In genomic region chr12:113227970-113228593, GRCm38 (mm10) we compare ENCODE assay signal across 31 mouse cellular contexts. TPM values are rescaled to one million over a fixed set of nuclear protein-coding genes. Genes with fewer than 3 reads are reported as not detected.
DNase-seq lines count a peak whose midpoint lies in the region; ATAC-seq and TF ChIP-seq lines count a peak whose summit lies in the region.
"Had no signal": no experiment of that assay in that cellular context is flagged by ENCODE, and none has a peak within 500 bp of the region (broad histone marks: within the 10 kb centered on the region; RNA-seq: fewer than 3 reads in every experiment).

No protein-coding gene starts in this region.

- no peak for ATAC-seq in lung, postnatal 0 days
- ATAC-seq in intestine, postnatal 0 days, result no peak
- ATAC-seq: forebrain, postnatal 0 days; inflammation-experienced regulatory T-cells, adult 6 months; midbrain, embryonic 15.5 days had no signal

- no peak overlapping the region for H3K4me2 ChIP-seq in lung, postnatal 0 days (replicated peaks; ENCODE audit: low read depth, low read length)
- H3K4me2 ChIP-seq in intestine, postnatal 0 days (replicated peaks; ENCODE audit: low read depth), result no peak overlapping the region
- H3K4me2 ChIP-seq: forebrain, embryonic 12.5 days; heart, embryonic 13.5 days; hindbrain, embryonic 14.5 days; limb, embryonic 15.5 days; lung, embryonic 14.5 days; midbrain, embryonic 15.5 days; neural tube, embryonic 15.5 days had no signal

- H3K9me3 ChIP-seq in lung, postnatal 0 days (ENCODE audit: low read length), result no peaks in the 10 kb centered on the region
- H3K9me3 ChIP-seq in intestine, postnatal 0 days (ENCODE audit: control insufficient read depth), result no peaks in the 10 kb centered on the region
- H3K9me3 ChIP-seq: forebrain, embryonic 12.5 days; heart, embryonic 13.5 days; limb, embryonic 15.5 days; midbrain, embryonic 15.5 days; neural tube, embryonic 15.5 days had no signal

- H3K9ac ChIP-seq in lung, postnatal 0 days (replicated peaks; ENCODE audit: low read depth), result no peak overlapping the region
- no peak overlapping the region for H3K9ac ChIP-seq in intestine, postnatal 0 days (ENCODE audit: low read depth, low read length)
- H3K9ac ChIP-seq: forebrain, embryonic 12.5 days; forebrain, postnatal 0 days; heart, embryonic 13.5 days; hindbrain, embryonic 14.5 days; limb, embryonic 15.5 days; liver, embryonic 14.5 days; lung, embryonic 14.5 days; midbrain, embryonic 15.5 days; neural tube, embryonic 15.5 days had no signal

- H3K27me3 ChIP-seq in lung, postnatal 0 days (replicated peaks; ENCODE audit: insufficient read depth, low read length), result no peaks in the 10 kb centered on the region
- no peaks in the 10 kb centered on the region for H3K27me3 ChIP-seq in intestine, postnatal 0 days (replicated peaks; ENCODE audit: control insufficient read depth, insufficient read depth, low read length)
- H3K27me3 ChIP-seq: forebrain, embryonic 12.5 days; heart, embryonic 13.5 days; limb, embryonic 15.5 days; midbrain, embryonic 15.5 days; neural tube, embryonic 15.5 days had no signal

- no peak overlapping the region for H3K27ac ChIP-seq in lung, postnatal 0 days (ENCODE audit: low read length)
- H3K27ac ChIP-seq in bone marrow, adult 2 months (ENCODE audit: control insufficient read depth, insufficient read depth, low read depth, low read length, poor library complexity), result peak overlapping the region; percentile 93
- H3K27ac ChIP-seq in intestine, postnatal 0 days (ENCODE audit: low read depth, low read length), result no peak overlapping the region
- H3K27ac ChIP-seq: forebrain, embryonic 12.5 days; heart, embryonic 13.5 days; hindbrain, embryonic 14.5 days; limb, embryonic 15.5 days; liver, embryonic 14.5 days; macrophage; midbrain, embryonic 15.5 days; neural tube, embryonic 15.5 days had no signal

- H3K36me3 ChIP-seq in lung, postnatal 0 days (ENCODE audit: insufficient read depth, low read length), result no peaks in the 10 kb centered on the region
- H3K36me3 ChIP-seq in intestine, postnatal 0 days (ENCODE audit: control insufficient read depth, insufficient read depth), result no peaks in the 10 kb centered on the region
- H3K36me3 ChIP-seq: forebrain, embryonic 12.5 days; heart, embryonic 13.5 days; limb, embryonic 15.5 days; midbrain, embryonic 15.5 days; neural tube, embryonic 15.5 days had no signal

- TF ChIP-seq CTCF in lung, postnatal 0 days (IDR thresholded peaks at IDR 0.05), result no peak
- no peak for TF ChIP-seq CTCF in bone marrow, adult 2 months (IDR thresholded peaks at IDR 0.05; ENCODE audit: control insufficient read depth, insufficient read depth, low read length)
- TF ChIP-seq CTCF in intestine, postnatal 0 days (IDR thresholded peaks at IDR 0.05; ENCODE audit: low read depth), result no peak

- no peaks in the 10 kb centered on the region for H3K4me1 ChIP-seq in lung, postnatal 0 days (ENCODE audit: insufficient read depth, low read depth, low read length)
- H3K4me1 ChIP-seq in bone marrow, adult 2 months (ENCODE audit: control insufficient read depth, insufficient read depth, low read length), result peaks cover 8% of the 10 kb centered on the region
- no peaks in the 10 kb centered on the region for H3K4me1 ChIP-seq in intestine, postnatal 0 days (replicated peaks; ENCODE audit: control insufficient read depth, insufficient read depth, low read length)
- H3K4me1 ChIP-seq: forebrain, embryonic 12.5 days; heart, embryonic 13.5 days; limb, embryonic 15.5 days; midbrain, embryonic 15.5 days; neural tube, embryonic 15.5 days had no signal

- peak; percentile 39; the same call in 1 of the 2 replicates for TF ChIP-seq POLR2A in bone marrow, adult 2 months (IDR thresholded peaks at IDR 0.05; ENCODE audit: borderline replicate concordance, control insufficient read depth, low read depth, low read length)

- 64% methylated on average over 6 of the region's 6 CpGs for WGBS in lung, postnatal 0 days
- 60% methylated on average over 6 of the region's 6 CpGs for WGBS in bone marrow, adult 2 months
- WGBS in intestine, postnatal 0 days, result 70% methylated on average over 6 of the region's 6 CpGs

- TF ChIP-seq EP300 in lung, postnatal 0 days (IDR thresholded peaks at IDR 0.05), result no peak

- DNase-seq in lung, postnatal 36 days, result peak; percentile 44
- no peak for DNase-seq in lung, postnatal 0 days (ENCODE audit: low spot score)
- peak; percentile 71 to 81 for DNase-seq in spleen, adult 18-20 months
- DNase-seq in layer of hippocampus, adult 11-12 months (ENCODE audit: low spot score), result no peak
- DNase-seq in layer of hippocampus, postnatal 36 days, result no peak
- DNase-seq: adrenal gland, postnatal 14 days; cerebellum, adult 18-20 months; cerebellum, postnatal 10 days; forebrain, postnatal 0 days; heart, postnatal 10 days; kidney, adult 2 months; kidney, postnatal 36 days; left cerebral cortex, postnatal 4 days; lung, embryonic 14.5 days; right cerebral cortex, adult 18-20 months; right cerebral cortex, postnatal 4 days; thymus, postnatal 4 days had no signal

- H3K4me3 ChIP-seq in lung, postnatal 0 days (ENCODE audit: low read depth, low read length), result no peak overlapping the region
- no peak overlapping the region for H3K4me3 ChIP-seq in bone marrow, adult 2 months (replicated peaks; ENCODE audit: control insufficient read depth, low read depth, low read length)
- no peak overlapping the region for H3K4me3 ChIP-seq in intestine, postnatal 0 days (ENCODE audit: low read depth, low read length)
- H3K4me3 ChIP-seq: erythroblast, embryonic 14.5 days; forebrain, embryonic 12.5 days; heart, embryonic 13.5 days; limb, embryonic 15.5 days; midbrain, embryonic 15.5 days; neural tube, embryonic 15.5 days had no signal

RNA-seq across cellular contexts. Expression of gene Tmem121, which starts 42.4 kb away (rescaled TPM):
- polyA plus RNA-seq in lung, postnatal 0 days (2015; fragmentation: Nextera tagmentation; extraction: Ambion mirVana), result 1.2 TPM in 2 replicates
- polyA plus RNA-seq in bone marrow, adult 2 months (2011; ENCODE audit: insufficient read depth, insufficient read length, low replicate concordance, missing spikeins), result not detected in 2 replicates
- polyA plus RNA-seq in intestine, postnatal 0 days (2015; fragmentation: Nextera tagmentation; extraction: Ambion mirVana), result 3.4 and 3.5 TPM in 2 replicates
- total RNA-seq in layer of hippocampus, postnatal 36 days (2021), result 10 to 100 TPM; 20.5 to 23.8 TPM
- total RNA-seq: common myeloid progenitor, adult 5-6 weeks; gastrocnemius, adult 8-10 months had no signal
- polyA plus RNA-seq: erythroblast, embryonic 14.5 days; macrophage had no signal

Comparison
In these comparisons a context has a peak if more than half of its experiments do, and no peak if none do; other contexts are left out.
1. DNase-seq: peak in lung, postnatal 36 days (single experiment) and spleen, adult 18-20 months (2 of 2); none in lung, postnatal 0 days (single experiment), layer of hippocampus, adult 11-12 months (single experiment) and layer of hippocampus, postnatal 36 days (0 of 2).